Mouse (Mus musculus) monocyte, adult 5-6 weeks (primary cell): ENCODE measurements around the gene Cdyl2. TPM values are rescaled to one million over a fixed set of nuclear protein-coding genes. Genes with fewer than 3 reads are reported as not detected.
A peak's percentile ranks its signal among the peaks of the same experiment; 100 is the strongest.

ENCODE experiments used
- ATAC-seq: fragments of 153-309, 156-312 bp; replicated peaks from 2 replicates; pipeline ENCODE4 v1.8.0; 2017; ENCODE audit warnings: mild to moderate bottlenecking; ENCODE audit not compliant: low TSS enrichment, insufficient number of reproducible peaks, severe bottlenecking, poor library complexity, low FRiP score
- total RNA-seq: library from RNA; stranded (forward); fragments of 200-1000, 200-491, 200-594 nt; gene quantifications from 3 replicates; pipeline ENCODE4 v1.2.3, GENCODE M21; 2017

The Cdyl2 gene
- 6.4 to 15.3 TPM (median 11.0 TPM) in 3 replicates for total RNA-seq

DNA sequence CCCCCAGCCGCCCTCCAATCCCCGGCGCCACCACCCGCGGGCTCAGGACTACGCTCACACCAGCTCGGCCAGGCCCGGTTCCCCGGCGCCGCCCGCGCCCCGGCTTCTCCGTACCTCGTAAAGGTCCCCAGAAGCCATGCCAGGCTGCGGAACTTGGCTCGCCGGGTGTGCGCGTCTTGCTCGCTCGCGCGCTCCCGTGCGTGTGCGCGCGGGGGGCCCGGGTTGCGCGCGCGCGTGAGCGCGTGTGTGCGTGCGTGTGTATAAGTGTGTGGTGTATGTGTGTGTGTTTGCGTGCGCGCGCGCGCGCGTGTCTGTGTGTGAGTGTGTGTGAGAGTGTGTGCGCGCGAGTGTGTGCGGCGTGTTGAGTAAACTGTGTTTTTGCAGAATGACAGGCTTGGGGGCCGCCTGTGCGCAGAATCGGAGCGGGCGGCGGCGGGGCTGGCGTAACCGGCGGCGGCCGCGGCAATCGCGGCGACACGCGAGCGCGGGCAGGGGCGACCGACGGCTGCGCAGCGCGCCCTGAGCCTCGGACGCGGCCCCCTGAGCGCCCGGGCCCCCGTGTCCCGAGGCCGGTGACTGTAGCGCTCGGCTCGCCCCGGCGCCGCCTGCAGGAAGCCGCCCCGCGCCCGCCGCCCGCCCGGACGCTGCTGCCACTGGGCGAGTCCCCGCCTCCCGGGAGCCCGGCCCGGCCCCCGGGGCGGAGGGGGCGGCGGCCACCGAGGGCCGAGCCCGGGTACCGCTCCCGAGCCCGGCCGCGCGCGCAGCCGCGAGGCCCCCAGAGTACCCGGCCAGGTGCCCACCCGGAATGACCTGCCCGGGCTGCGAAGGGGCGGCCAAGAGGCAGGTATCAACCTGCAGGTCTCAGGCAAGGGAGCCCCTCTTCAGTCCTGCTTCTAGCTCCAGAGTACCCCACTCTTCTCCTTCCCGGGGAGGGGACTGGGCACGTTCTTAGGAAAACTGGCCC, at the start of gene Cdyl2:
Cdyl2 (minus strand) TSS at position 308 of the 964 bp plus-strand sequence.
- peak; percentile 40; the same call in 1 of the 2 replicates for ATAC-seq

DNA sequence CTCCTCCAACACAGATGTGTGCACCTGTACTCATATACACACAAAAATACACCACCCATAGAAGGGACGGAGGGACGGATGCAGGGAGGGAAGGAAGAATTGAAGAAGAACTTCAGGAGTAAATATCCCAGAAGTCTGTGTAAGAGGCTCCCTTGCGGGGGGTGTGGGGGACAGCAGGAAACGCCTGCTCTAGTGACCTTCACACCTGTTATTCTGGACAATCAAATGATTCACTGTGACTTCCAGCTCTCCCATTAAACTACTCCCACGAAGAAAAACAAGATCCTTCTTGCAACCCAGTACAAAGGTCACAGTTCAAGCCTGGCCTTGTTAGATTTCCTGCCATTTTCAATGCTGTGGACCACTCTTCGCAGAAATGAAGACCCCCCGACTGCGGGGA, 47.8 kb upstream of the Cdyl2 start:
- no peak for ATAC-seq

- ATAC-seq, result no peak
These were observed 41.4 kb upstream of the Cdyl2 start for GRCm38 (mm10) chr8:116774220-116774619.

DNA sequence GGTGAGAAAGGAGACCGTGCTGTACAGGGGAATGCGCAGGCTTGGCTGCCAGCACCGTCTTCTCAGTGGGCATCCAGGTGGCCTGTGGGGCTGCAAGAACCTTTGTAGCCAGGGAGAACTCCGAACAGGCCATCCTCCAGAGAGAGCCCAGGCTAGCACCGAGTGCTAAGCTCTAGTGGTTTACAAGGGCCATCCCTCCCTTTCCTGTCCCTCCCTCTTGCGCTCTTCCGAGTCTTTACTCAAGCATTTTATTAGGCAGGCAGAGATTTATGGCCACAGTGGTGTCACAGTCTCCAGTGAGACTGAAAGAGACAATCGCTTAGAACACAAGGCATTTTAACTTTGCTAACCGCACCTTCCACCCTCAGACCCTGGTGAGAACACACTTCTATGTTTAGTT, 39.9 kb upstream of the Cdyl2 start:
- no peak for ATAC-seq

GRCm38 (mm10) chr8:116771797-116772343, 39.1 kb upstream of the Cdyl2 start:
- ATAC-seq, result no peak

DNA sequence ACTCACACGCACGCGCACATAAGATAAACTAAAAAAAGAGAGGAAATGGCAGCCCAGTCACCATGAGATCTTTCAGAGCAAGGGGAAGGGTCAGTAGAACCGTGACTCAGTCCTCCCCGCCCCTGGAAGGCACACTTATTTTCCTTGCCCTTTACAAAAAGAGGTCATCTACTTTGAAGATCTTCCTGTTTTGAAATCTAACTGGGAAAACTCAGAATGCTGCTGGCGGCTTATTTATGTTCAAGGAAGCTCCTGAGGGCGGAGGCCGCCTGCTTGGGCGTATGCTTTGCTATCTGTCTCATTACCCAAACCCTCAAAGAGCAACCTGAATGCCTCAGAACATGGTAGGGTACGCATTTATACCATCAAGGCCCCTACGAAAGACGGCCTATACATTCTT, 38.0 kb upstream of the Cdyl2 start:
- no peak for ATAC-seq

- ATAC-seq, result no peak
These were observed 23.4 kb upstream of the Cdyl2 start for GRCm38 (mm10) chr8:116756174-116756573.

GRCm38 (mm10) chr8:116755557-116755956, 22.8 kb upstream of the Cdyl2 start:
- no peak for ATAC-seq

DNA sequence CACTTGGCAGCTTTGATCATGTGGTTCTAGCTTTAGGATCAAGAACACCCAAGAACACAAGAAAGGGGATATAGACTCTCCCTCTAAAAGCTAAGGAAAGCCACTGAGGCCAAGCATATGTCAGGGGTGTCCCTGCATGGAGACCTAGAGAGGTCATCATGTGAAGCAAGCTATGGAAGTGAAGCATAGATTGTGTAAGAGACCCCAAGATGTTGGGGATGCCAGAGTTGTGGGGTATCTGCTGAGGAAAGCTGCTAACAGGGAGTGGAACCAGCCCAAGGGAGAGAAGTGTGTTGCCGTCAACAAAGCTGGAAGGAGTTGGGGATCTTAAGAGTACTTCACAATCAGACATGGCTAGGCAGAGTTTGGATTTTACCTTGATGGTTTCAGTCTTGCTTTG, 7.9 kb upstream of the Cdyl2 start:
- ATAC-seq, result no peak

DNA sequence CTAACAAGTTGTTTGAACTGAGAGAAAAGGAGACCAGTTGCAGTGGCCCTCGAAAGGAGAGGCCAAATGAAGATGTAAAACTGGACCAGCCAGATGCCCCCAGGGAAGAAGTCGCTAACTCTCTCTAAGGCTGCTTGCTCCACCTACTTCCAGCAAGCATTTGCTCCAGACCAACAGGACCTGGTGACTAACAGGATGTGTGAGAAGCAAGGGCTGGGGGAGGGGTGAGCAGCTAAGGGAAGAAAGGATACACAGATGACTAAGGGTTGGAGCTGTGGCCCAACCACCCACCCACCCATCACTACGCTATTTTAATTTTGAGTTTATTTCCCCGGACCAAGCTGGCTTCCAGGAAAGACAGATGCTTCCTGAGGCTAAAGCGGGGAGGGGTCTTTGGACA, 2.5 kb upstream of the Cdyl2 start:
- no peak for ATAC-seq

DNA sequence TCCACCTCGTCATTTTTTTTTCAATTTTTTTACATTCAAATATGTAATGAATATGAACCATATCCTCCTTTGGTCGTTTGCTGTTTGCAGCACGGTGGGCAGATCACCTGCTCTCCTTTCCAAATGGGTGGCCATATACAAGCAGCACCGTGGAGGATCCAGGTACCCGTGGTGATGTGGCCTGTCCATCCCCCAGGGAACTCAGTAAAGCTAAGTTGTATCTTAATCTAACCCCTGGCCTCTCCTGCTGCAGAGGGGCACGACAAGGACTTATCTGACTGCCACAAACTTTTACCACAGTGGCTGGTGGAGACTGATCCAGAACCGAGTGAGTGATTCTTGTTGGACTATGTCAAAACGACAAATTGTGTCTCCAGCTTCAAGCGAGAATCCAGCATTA, 1.4 kb upstream of the Cdyl2 start:
- no peak for ATAC-seq

DNA sequence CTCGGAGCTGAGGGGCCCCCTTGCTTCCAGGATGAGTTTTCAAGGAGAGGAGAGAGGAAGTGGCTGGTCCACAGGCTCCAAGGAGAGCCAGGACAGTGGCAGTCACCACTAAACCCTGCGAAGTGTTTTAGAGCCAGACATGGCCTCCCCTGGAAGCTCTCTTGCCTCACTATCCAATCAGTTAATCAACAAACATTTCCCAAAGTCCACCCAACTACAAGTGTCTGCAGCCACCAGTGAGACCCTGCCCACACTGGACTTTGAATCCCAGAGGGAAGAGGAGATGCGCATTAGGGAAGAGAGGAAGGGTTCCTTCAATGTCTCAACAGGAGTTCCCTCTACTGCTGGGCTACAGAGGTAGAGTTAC, 840 bp upstream of the Cdyl2 start:
- no peak for ATAC-seq

GRCm38 (mm10) chr8:116731976-116732683, 661 bp downstream of the Cdyl2 start:
- no peak for ATAC-seq

DNA sequence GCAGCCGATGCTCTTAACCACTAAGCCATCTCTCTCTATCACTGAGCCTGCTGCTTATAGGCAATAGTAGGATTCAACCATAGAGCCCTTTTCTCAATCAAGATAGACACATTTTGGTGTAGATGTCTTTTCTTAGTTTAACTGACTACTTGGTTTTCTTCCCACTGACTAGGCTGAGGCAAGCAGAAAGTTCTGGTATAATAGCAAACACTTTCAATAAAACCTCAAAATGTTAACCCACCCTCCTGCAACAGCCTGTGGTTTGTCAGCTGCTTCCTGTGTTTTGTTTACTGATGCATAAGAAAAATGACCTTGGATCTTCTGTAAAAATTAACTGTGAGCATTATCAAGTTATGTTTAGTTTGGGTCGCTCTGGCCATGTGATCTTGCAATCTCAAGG, 11.3 kb downstream of the Cdyl2 start:
- no peak for ATAC-seq

- 0 out of 2 replicates have a peak, but pooled peaks have one; percentile 27 for ATAC-seq
These were observed 25.3 kb downstream of the Cdyl2 start for GRCm38 (mm10) chr8:116707496-116707895.

DNA sequence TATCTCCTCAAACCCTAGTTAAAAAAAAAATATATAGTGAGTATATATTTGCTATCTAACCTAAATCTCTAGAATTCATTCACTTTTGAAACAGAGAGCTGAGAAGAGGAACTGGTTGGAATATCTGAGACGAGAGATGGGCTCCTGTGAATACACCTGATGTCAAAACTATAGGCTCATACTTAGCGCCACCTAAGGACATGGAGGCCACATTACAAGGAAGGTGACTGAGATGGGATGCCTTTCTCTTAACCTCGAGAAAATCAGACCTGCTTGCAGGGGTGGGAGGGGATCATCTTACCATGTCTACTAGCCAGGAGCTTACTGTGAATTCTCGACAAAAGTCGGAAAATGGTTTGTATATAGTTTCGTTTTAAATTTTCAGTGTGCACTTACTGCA, 30.3 kb downstream of the Cdyl2 start:
- ATAC-seq, result no peak

GRCm38 (mm10) chr8:116692931-116693330, 39.9 kb downstream of the Cdyl2 start:
- ATAC-seq, result no peak

GRCm38 (mm10) chr8:116689741-116690140, 43.0 kb downstream of the Cdyl2 start:
- no peak for ATAC-seq

GRCm38 (mm10) chr8:116676174-116676573, 56.6 kb downstream of the Cdyl2 start:
- no peak for ATAC-seq
